Mouse (Mus musculus) kidney, embryonic 15.5 days (tissue): Measurements from ENCODE around the gene Cyp4a31. TPM values are rescaled to one million over a fixed set of nuclear protein-coding genes. Genes with fewer than 3 reads are reported as not detected.
"Not testable (repeated sequence)": the region's sequence is repeated elsewhere in the genome, so short reads cannot be mapped to it uniquely, and the experiment has no call there.

ENCODE experiments used
- ATAC-seq: fragments of 200-750 bp; cut with Nextera tagmentation; replicated peaks from 2 replicates; pipeline ENCODE4 v1.8.0; 2017; ENCODE audit warnings: moderate TSS enrichment; ENCODE audit not compliant: low FRiP score
- H3K27ac ChIP-seq: fragments of 300-500 bp; sonication (generic); 2 replicates; pipeline ENCODE4 v1.5.1; 2015; ENCODE audit warnings: mild to moderate bottlenecking, inconsistent platforms
- H3K27me3 ChIP-seq: fragments of 300-500 bp; sonication (generic); 2 replicates; pipeline ENCODE4 v1.6.1; 2015; ENCODE audit warnings: inconsistent platforms
- H3K36me3 ChIP-seq: fragments of 300-500 bp; sonication (generic); 2 replicates; pipeline ENCODE4 v1.6.1; 2015; ENCODE audit warnings: inconsistent platforms
- H3K4me1 ChIP-seq: fragments of 300-500 bp; sonication (generic); 2 replicates; pipeline ENCODE4 v1.6.1; 2015; ENCODE audit warnings: inconsistent platforms
- H3K4me2 ChIP-seq: fragments of 300-500 bp; sonication (generic); 2 replicates; pipeline ENCODE4 v1.6.1; 2015; ENCODE audit warnings: moderate library complexity, mild to moderate bottlenecking, inconsistent platforms
- H3K4me3 ChIP-seq: fragments of 300-500 bp; sonication (generic); replicated peaks from 2 replicates; pipeline ENCODE4 v1.5.1; 2015; ENCODE audit warnings: mild to moderate bottlenecking, inconsistent platforms
- H3K9ac ChIP-seq: fragments of 300-500 bp; sonication (generic); 2 replicates; pipeline ENCODE4 v1.6.1; 2015; ENCODE audit warnings: mild to moderate bottlenecking, inconsistent platforms
- H3K9me3 ChIP-seq: fragments of 300-500 bp; sonication (generic); replicated peaks from 2 replicates; pipeline ENCODE4 v1.6.1; 2016; ENCODE audit warnings: inconsistent platforms
- WGBS: fragments of 180-500 bp; shearing (Covaris S2); methylation state at CpG from one replicate; pipeline ENCODE4 v1.1.7; 2015; ENCODE audit warnings: mixed read lengths; 5-methylcytosine and 5-hydroxymethylcytosine counted together
- polyA plus RNA-seq: library from polyadenylated mRNA; unstranded; fragments of >200 nt; fragmentation: Nextera tagmentation; extraction: Ambion mirVana; gene quantifications from 2 replicates; pipeline ENCODE4 v1.2.1, GENCODE M21; 2015

Gene Cyp4a31
- polyA plus RNA-seq, 1 experiment from 2014 or later, result 43.2 TPM

GRCm38 (mm10) chr4:115575255-115575654, 11.8 kb downstream of the Cyp4a31 start:
- no peaks in the 10 kb centered on the region for H3K36me3 ChIP-seq
- H3K4me2 ChIP-seq, result no peak overlapping the region
- H3K4me1 ChIP-seq, result no peaks in the 10 kb centered on the region
- H3K27me3 ChIP-seq, result no peaks in the 10 kb centered on the region
- H3K27ac ChIP-seq, result no peak overlapping the region
- H3K9me3 ChIP-seq, result no peaks in the 10 kb centered on the region
- no peak overlapping the region for H3K4me3 ChIP-seq
- no peak overlapping the region for H3K9ac ChIP-seq
- no peak for ATAC-seq
- 81% methylated on average over 3 of the region's 3 CpGs for WGBS

- WGBS, result 84% methylated on average over 2 of the region's 2 CpGs
- no peaks in the 10 kb centered on the region for H3K4me1 ChIP-seq
- no peak for ATAC-seq
- H3K4me2 ChIP-seq, result no peak overlapping the region
- no peak overlapping the region for H3K4me3 ChIP-seq
- no peaks in the 10 kb centered on the region for H3K36me3 ChIP-seq
- H3K27me3 ChIP-seq, result no peaks in the 10 kb centered on the region
- no peak overlapping the region for H3K9ac ChIP-seq
- H3K9me3 ChIP-seq, result no peaks in the 10 kb centered on the region
- H3K27ac ChIP-seq, result no peak overlapping the region
These were observed 12.3 kb downstream of the Cyp4a31 start for GRCm38 (mm10) chr4:115575776-115576175.

GRCm38 (mm10) chr4:115583036-115583435, 19.6 kb downstream of the Cyp4a31 start:
- no peak overlapping the region for H3K4me3 ChIP-seq
- no peak overlapping the region for H3K9ac ChIP-seq
- H3K27me3 ChIP-seq, result no peaks in the 10 kb centered on the region
- no peaks in the 10 kb centered on the region for H3K4me1 ChIP-seq
- no peaks in the 10 kb centered on the region for H3K9me3 ChIP-seq
- no peak overlapping the region for H3K27ac ChIP-seq
- H3K36me3 ChIP-seq, result no peaks in the 10 kb centered on the region
- ATAC-seq, result 0 out of 2 replicates have a peak, but pooled peaks have one; percentile 40
- no peak overlapping the region for H3K4me2 ChIP-seq

- no peaks in the 10 kb centered on the region for H3K4me1 ChIP-seq
- no peaks in the 10 kb centered on the region for H3K9me3 ChIP-seq
- H3K4me2 ChIP-seq, result no peak overlapping the region
- no peaks in the 10 kb centered on the region for H3K27me3 ChIP-seq
- no peaks in the 10 kb centered on the region for H3K36me3 ChIP-seq
- H3K9ac ChIP-seq, result no peak overlapping the region
- no peak for ATAC-seq
- 83% methylated on average over 1 of the region's 1 CpGs for WGBS
- no peak overlapping the region for H3K27ac ChIP-seq
- H3K4me3 ChIP-seq, result no peak overlapping the region
These were observed 32.9 kb downstream of the Cyp4a31 start for GRCm38 (mm10) chr4:115596357-115596756.

- Histone ChIP-seq H3K27me3 (no peaks in the 10 kb centered on the region), H3K36me3 (no peaks in the 10 kb centered on the region), H3K9ac (no peak overlapping the region), H3K4me3 (no peak overlapping the region), H3K9me3 (no peaks in the 10 kb centered on the region), H3K27ac (no peak overlapping the region), H3K4me1 (no peaks in the 10 kb centered on the region), H3K4me2 (no peak overlapping the region)
- ATAC-seq, result no peak
- WGBS, result 62% methylated on average over 2 of the region's 2 CpGs
These were observed 33.4 kb downstream of the Cyp4a31 start for GRCm38 (mm10) chr4:115596824-115597336.

- not testable (repeated sequence) for H3K4me3 ChIP-seq
These were observed 37.2 kb downstream of the Cyp4a31 start, which contains the start of gene Cyp4a32 for GRCm38 (mm10) chr4:115600611-115601010. Cyp4a32 (plus strand) TSS chr4:115600969.

GRCm38 (mm10) chr4:115614005-115614404, 50.6 kb downstream of the Cyp4a31 start:
- Histone ChIP-seq H3K4me1 (no peaks in the 10 kb centered on the region), H3K9ac (no peak overlapping the region), H3K4me3 (no peak overlapping the region), H3K27me3 (no peaks in the 10 kb centered on the region), H3K27ac (no peak overlapping the region), H3K4me2 (no peak overlapping the region), H3K9me3 (no peaks in the 10 kb centered on the region), H3K36me3 (no peaks in the 10 kb centered on the region)
- ATAC-seq, result no peak

More at GRCm38 (mm10) chr4:115600611-115601010, 37.2 kb downstream of the Cyp4a31 start, which contains the start of gene Cyp4a32:
- H3K27ac ChIP-seq, H3K27me3 ChIP-seq, H3K9ac ChIP-seq, ATAC-seq, H3K4me2 ChIP-seq, H3K4me1 ChIP-seq, H3K36me3 ChIP-seq, H3K9me3 ChIP-seq: not testable (repeated sequence)
- 93% methylated on average over 8 of the region's 8 CpGs for WGBS

GRCm38 (mm10) chr4:115625560-115625959, 62.1 kb downstream of the Cyp4a31 start:
- not testable (repeated sequence) for H3K4me3 ChIP-seq, H3K4me2 ChIP-seq, H3K36me3 ChIP-seq, H3K4me1 ChIP-seq, H3K9ac ChIP-seq, H3K27me3 ChIP-seq, H3K27ac ChIP-seq, ATAC-seq, H3K9me3 ChIP-seq
- WGBS, result 96% methylated on average over 3 of the region's 3 CpGs

Other genes starting within 250 kb of the Cyp4a31 start
- gene Cyp4a12b, start 152.0 kb upstream of the Cyp4a31 start, polyA plus RNA-seq, result 0.44 and 0.55 TPM in 2 replicates
- 0.45 and 1.1 TPM in 2 replicates for gene Cyp4a30b, start 111.0 kb upstream of the Cyp4a31 start, polyA plus RNA-seq
- gene Cyp4a14, start 67.5 kb upstream of the Cyp4a31 start, polyA plus RNA-seq, result 0.06 TPM in 1 of 2 replicates, not detected in the other
- 1.3 and 1.4 TPM in 2 replicates for gene Cyp4a10, start 45.4 kb upstream of the Cyp4a31 start, polyA plus RNA-seq
- 0.26 TPM in 1 of 2 replicates, not detected in the other for gene Cyp4a32, start 37.3 kb downstream of the Cyp4a31 start, polyA plus RNA-seq
- 5.6 and 6.2 TPM in 2 replicates for gene Cyp4b1, start 84.1 kb downstream of the Cyp4a31 start, polyA plus RNA-seq
- gene Efcab14, start 174.1 kb downstream of the Cyp4a31 start, polyA plus RNA-seq, result 36.7 and 37.2 TPM in 2 replicates
- 0.28 and 0.60 TPM in 2 replicates for gene Tex38, start 217.4 kb downstream of the Cyp4a31 start, polyA plus RNA-seq
- 55.2 and 60.7 TPM in 2 replicates for gene Atpaf1, start 221.2 kb downstream of the Cyp4a31 start, polyA plus RNA-seq